Mouse (Mus musculus) layer of hippocampus, adult 9-11 months (tissue): ENCODE measurements at regions not wholly inside any gene's neighbourhood (a gene's known extent, or its start where the extent isn't known, plus 50 kb on each side); places are given as distances from the start of the nearest gene placed in this dataset.

Source experiments
- DNase-seq: peaks from one replicate; pipeline ENCODE4 v3.0.0; 2022

GRCm38 (mm10) chr1:189458421-189458820 lies 56.3 kb upstream of the Kcnk2 start:
- no peak for DNase-seq
